Mouse (Mus musculus) cortical plate, adult 2 months (tissue): ENCODE measurements at regions not wholly inside any gene's neighbourhood (a gene's known extent, or its start where the extent isn't known, plus 50 kb on each side); places are given as distances from the start of the nearest gene placed in this dataset.

Experiments used
- H3K27ac ChIP-seq: fragments of 200-500 bp; 2 replicates; pipeline ENCODE4 v1.5.1; 2012; ENCODE audit warnings: low read length, control low read depth, inconsistent platforms; ENCODE audit not compliant: insufficient read depth
- H3K4me1 ChIP-seq: fragments of 200-500 bp; 2 replicates; pipeline ENCODE4 v1.6.1; 2011; ENCODE audit warnings: low read length; ENCODE audit not compliant: control insufficient read depth, insufficient read depth
- H3K4me3 ChIP-seq: fragments of 200-500 bp; 2 replicates; pipeline ENCODE4 v1.5.1; 2011; ENCODE audit warnings: mild to moderate bottlenecking, low read length, control low read depth; ENCODE audit not compliant: insufficient read depth
- CTCF ChIP-seq: fragments of 200-500 bp; IDR thresholded peaks from 2 replicates; pipeline ENCODE4 v1.5.1; 2011; ENCODE audit warnings: mild to moderate bottlenecking, control low read depth, low read length; ENCODE audit not compliant: insufficient read depth; ENCODE audit errors: extremely low read depth
- POLR2A ChIP-seq: fragments of 200-500 bp; IDR thresholded peaks from 2 replicates; pipeline ENCODE4 v1.6.1; 2011; ENCODE audit warnings: mild to moderate bottlenecking, low read length, control low read depth; ENCODE audit not compliant: insufficient read depth; ENCODE audit errors: extremely low read depth

DNA sequence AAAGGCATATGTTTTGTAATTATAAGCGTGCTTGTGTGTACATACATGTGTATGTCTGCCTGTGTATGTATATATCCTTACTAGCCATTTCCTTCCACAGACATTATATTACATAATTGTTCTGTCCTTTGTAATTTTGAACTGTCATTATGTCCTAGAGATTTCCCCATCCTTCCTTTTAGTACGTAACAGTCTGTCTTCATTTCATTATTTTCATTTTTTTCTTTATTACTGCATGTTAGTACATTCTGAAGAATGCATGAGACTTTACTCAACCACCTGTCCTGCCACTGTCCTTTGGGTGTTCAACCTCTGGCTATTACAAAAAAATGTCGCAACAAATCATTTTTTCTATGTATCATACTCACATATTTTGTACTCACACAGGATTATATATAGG, 292.2 kb upstream of the Pik3r1 start:
- TF ChIP-seq POLR2A (no peak), CTCF (no peak)
- Histone ChIP-seq H3K4me3 (no peak overlapping the region), H3K4me1 (no peaks in the 10 kb centered on the region), H3K27ac (no peak overlapping the region)

DNA sequence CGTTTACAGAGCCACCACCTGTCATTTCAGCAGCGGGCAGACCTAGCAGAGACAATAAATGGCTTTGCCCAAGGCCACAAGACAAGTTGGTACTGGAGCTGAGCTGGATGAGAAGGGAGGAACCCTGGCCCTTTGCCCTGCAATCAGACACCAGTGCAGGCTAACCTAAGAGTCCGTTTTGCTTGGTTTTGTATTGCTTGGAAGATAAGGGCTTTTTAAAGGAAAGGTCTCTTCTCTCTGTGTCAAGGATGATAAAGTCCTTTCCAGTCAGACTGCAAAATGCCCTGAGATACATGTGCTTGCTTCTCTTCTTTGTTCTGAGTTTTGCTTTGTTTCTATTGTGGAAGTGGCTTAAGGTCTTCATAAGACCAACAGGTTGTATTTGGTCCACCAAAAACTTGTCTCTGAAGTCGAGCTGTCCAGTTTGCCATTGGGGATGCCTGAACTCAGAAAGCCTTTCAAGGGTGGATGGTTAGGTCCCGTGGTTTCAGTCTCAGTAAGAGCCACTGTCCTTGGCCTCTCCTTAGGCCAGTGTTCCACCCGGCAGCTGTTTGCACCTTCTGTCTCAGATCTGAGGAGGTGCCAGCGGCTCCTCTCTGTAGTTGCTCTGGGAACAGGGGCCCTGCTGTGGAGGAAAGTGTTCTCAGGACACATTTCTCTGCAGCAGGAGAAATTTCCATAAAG, 296.7 kb upstream of the Pik3r1 start:
- TF ChIP-seq POLR2A (no peak), CTCF (no peak)
- no peak overlapping the region for H3K27ac ChIP-seq
- no peaks in the 10 kb centered on the region for H3K4me1 ChIP-seq
- no peak overlapping the region for H3K4me3 ChIP-seq

DNA sequence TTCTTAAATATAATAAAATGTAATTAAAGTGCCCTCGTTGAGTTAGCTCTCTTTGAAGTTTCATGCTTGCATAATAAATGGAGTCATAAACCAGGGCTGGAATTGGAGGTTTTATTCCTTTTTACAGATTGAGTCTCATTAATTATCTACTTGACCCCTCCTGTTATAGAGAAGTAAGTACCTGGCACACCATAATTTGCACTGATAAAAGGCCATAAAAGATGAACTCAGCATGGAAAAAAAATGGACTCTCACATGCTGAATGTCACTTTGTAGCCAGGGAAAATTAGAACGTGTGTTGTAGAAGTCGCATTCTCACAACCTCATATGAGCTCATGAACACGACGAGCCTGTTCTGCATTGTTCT, 297.2 kb upstream of the Pik3r1 start:
- Histone ChIP-seq H3K4me1 (no peaks in the 10 kb centered on the region), H3K4me3 (no peak overlapping the region), H3K27ac (no peak overlapping the region)
- no peak for TF ChIP-seq POLR2A
- no peak for TF ChIP-seq CTCF

DNA sequence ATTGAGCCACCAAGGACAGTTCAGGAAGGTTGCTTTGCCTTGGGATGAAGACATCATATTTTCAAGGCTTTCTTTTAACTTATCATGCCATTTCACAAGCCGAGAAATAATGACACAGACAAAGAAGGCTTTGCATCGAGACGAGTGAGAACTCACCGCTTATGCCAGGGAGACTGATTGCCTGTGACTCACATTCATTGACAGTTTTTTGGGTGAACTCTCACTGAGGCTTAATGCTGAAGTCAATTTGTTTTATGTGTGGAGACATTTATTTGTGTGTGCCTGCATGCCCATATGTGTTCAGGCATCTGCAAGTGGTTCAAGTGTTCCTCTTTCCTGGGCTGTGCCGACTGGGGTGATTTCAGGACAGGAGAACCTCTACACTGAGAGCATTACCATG, 297.8 kb upstream of the Pik3r1 start:
- Histone ChIP-seq H3K4me1 (no peaks in the 10 kb centered on the region), H3K4me3 (no peak overlapping the region), H3K27ac (no peak overlapping the region)
- no peak for TF ChIP-seq POLR2A
- no peak for TF ChIP-seq CTCF

DNA sequence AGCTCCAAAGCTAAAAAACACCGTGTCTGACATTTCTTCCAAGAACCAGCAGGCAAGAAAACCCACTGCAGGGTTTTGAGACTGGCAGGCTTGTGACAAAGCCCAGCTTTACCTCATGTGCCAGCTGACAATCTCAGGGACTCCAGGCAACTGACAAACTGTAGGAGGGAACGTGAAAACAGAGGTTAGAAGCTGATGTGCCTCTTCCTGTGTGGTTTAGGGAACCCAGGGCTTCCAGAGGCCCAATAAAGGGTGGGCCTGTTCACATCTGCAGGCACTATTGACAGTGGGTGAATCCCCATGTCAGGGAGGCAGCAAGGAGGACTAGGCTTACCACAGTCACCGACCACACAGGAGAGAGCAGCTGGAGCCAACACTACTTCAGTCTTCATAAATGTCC, 302.7 kb upstream of the Pik3r1 start:
- H3K4me1 ChIP-seq, result no peaks in the 10 kb centered on the region
- TF ChIP-seq CTCF (no peak), POLR2A (no peak)
- no peak overlapping the region for H3K27ac ChIP-seq
- H3K4me3 ChIP-seq, result no peak overlapping the region

DNA sequence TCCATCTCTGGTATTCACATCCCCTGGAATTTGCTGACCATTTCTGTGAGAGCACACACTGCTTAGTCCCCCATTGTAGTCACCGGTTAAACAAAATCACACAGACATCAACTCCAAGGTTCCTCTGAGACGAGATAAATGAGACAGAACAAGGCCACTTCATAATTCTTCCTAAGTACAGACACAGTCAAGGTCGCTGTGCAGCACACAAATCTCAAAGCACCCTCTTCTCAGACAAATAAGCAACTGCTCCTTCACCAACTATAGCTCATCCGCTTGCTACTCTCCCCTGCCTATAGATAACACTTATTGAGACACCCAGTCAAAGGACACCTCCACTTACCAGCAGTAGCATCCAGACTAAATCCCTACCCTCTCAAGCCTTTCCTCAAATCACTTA, 304.3 kb upstream of the Pik3r1 start:
- TF ChIP-seq CTCF (no peak), POLR2A (no peak)
- Histone ChIP-seq H3K27ac (no peak overlapping the region), H3K4me3 (no peak overlapping the region), H3K4me1 (no peaks in the 10 kb centered on the region)

DNA sequence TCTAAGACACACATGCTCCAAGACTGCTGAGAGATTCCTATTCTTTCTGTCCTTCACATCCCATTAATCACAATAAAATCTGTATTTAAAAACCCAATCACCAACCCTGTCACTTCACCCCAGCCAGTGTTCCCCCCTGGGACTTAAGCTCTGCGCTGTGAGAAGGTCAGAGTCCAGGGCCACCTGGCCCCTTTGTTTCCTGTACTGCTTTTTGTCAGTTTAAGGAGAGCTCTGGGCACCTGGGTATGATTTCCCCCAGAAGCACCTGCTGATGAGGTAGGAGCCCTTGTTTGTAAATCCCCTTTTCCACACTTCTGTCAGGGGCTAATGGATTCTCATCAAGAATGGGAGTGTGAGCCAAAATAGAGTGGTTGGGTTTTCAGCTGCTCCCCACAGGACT, 319.7 kb upstream of the Pik3r1 start:
- Histone ChIP-seq H3K4me1 (no peaks in the 10 kb centered on the region), H3K4me3 (no peak overlapping the region), H3K27ac (no peak overlapping the region)
- TF ChIP-seq POLR2A (no peak), CTCF (no peak)

DNA sequence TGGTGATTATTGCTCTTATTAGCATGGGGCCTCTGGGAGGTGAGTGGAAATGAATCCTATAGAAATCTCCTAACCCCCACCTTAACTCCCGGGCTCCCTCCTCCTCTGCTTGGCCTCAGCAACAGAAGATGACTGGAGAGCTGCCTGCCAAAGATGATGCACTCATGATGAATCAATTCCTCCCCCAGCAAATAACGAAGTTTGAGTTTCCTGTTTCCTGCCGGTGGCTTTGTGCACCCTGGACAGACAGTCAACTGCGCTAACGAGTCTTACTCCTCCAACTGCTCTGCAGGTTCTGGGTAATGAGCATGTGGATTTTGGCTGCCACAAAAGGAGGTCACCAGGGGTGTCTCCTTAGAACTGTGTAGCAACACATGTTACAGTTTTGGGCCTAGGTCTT, 321.5 kb upstream of the Pik3r1 start:
- no peak for TF ChIP-seq CTCF
- no peak for TF ChIP-seq POLR2A
- Histone ChIP-seq H3K4me1 (no peaks in the 10 kb centered on the region), H3K4me3 (no peak overlapping the region), H3K27ac (no peak overlapping the region)

DNA sequence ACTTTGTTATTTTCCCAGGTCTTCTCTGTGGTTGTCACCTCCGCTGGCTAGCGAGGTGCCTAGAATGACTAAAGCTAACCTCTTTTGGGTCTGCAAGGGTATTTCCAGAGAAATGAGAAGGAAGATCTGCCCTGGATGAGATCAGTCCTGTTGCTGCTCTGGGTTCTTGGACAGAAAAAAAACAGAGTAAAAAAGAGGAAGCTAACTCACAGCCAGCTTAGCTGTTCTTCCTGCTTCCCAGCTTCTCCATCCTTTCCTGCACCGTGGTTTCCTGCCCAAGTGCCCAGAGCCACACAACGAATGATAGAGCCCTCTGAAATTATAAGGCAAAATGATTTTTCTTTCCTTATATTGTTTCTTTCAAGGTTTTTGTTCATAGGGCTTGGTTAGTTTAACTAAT, 326.2 kb upstream of the Pik3r1 start:
- no peak overlapping the region for H3K4me3 ChIP-seq
- no peak overlapping the region for H3K27ac ChIP-seq
- H3K4me1 ChIP-seq, result no peaks in the 10 kb centered on the region
- no peak for TF ChIP-seq CTCF
- TF ChIP-seq POLR2A, result no peak

DNA sequence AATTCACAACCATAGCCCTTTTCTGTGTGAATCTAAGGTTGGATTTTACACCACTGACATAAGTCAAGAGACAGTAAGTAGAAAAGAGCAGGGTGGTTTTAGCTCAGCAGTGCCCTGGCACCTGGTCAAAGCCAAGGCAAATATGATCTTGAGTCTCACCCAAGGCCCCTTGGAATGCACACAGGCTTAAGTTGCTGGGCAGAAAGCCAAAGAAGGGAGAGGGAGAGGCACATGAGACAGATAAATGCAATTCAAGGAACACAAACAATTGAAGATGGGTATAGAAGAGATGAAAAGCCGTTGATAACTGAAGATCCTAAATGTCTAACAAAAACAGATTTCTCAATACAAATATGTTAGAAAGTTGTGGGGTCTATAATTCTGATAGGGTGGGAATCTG, 335.1 kb upstream of the Pik3r1 start:
- Histone ChIP-seq H3K4me1 (no peaks in the 10 kb centered on the region), H3K27ac (no peak overlapping the region), H3K4me3 (no peak overlapping the region)
- TF ChIP-seq POLR2A (no peak), CTCF (no peak)
